Mouse (Mus musculus) kidney, embryonic 16.5 days (tissue): ENCODE data around the gene Nt5dc1. TPM values are rescaled to one million over a fixed set of nuclear protein-coding genes. Genes with fewer than 3 reads are reported as not detected.
"Not testable (repeated sequence)": the region's sequence is repeated elsewhere in the genome, so short reads cannot be mapped to it uniquely, and the experiment has no call there.

Experiments used
- ATAC-seq: fragments of 200-750 bp; cut with Nextera tagmentation; 2 replicates; pipeline ENCODE4 v1.8.0; 2017; ENCODE audit warnings: moderate TSS enrichment; ENCODE audit not compliant: low FRiP score, low TSS enrichment
- H3K27ac ChIP-seq: fragments of 300-500 bp; sonication (generic); 2 replicates; pipeline ENCODE4 v1.5.1; 2014; ENCODE audit warnings: low read length
- H3K27me3 ChIP-seq: fragments of 300-500 bp; sonication (generic); 2 replicates; pipeline ENCODE4 v1.6.1; 2014; ENCODE audit warnings: low read length, control low read depth, mixed read lengths; ENCODE audit not compliant: insufficient read depth
- H3K36me3 ChIP-seq: fragments of 300-500 bp; sonication (generic); 2 replicates; pipeline ENCODE4 v1.6.1; 2014; ENCODE audit warnings: low read length, control low read depth, mixed read lengths; ENCODE audit not compliant: insufficient read depth
- H3K4me1 ChIP-seq: fragments of 300-500 bp; sonication (generic); 2 replicates; pipeline ENCODE4 v1.6.1; 2014; ENCODE audit warnings: low read length, control low read depth, mixed read lengths; ENCODE audit not compliant: insufficient read depth
- H3K4me2 ChIP-seq: fragments of 300-500 bp; sonication (generic); replicated peaks from 2 replicates; pipeline ENCODE4 v1.6.1; 2014; ENCODE audit warnings: low read depth, low read length
- H3K4me3 ChIP-seq: fragments of 300-500 bp; sonication (generic); 2 replicates; pipeline ENCODE4 v1.5.1; 2014; ENCODE audit warnings: mild to moderate bottlenecking, low read length
- H3K9ac ChIP-seq: fragments of 300-500 bp; sonication (generic); replicated peaks from 2 replicates; pipeline ENCODE4 v1.6.1; 2014; ENCODE audit warnings: low read length
- H3K9me3 ChIP-seq: fragments of 300-500 bp; sonication (generic); 2 replicates; pipeline ENCODE4 v1.6.1; 2016; ENCODE audit warnings: low read length, control low read depth
- WGBS: fragments of 180-500 bp; shearing (Covaris S2); extraction: QIAGEN DNeasy Blood & Tissue Kit; methylation state at CpG from one replicate; pipeline ENCODE4 v1.1.7; 2014; 5-methylcytosine and 5-hydroxymethylcytosine counted together
- polyA plus RNA-seq: library from polyadenylated mRNA; unstranded; fragments of >200 nt; fragmentation: Nextera tagmentation; extraction: Ambion mirVana; gene quantifications from 2 replicates; pipeline ENCODE4 v1.2.1, GENCODE M21; 2015

The Nt5dc1 gene
- polyA plus RNA-seq: 11.8 and 12.1 TPM in 2 replicates

DNA sequence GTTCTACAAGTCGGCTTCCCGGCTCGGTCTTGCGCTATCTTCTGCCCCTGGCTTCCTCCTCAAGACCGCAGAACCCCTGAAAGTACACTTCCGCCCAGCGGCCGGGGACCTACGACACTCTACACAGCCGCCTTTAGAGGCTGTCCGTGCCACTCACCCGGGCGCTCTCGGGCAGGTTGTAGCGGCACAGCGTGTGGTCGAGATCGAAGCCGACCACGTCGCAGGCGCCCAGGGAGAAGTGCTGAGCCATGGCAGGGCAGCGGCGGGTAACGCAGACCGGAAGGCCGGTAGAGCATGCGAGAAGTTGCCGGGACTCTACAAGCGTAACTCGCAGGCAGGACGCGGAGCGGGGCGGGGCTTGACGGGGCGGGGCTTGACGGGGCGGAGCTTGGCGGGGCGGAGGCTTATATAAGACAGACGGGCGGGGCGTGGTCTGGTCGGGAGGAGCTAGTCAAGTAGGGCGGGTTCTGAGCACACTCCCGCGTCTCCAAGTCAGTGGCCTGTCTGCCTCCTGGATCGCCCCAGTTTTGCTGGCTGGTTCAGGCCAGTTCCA is at the start of gene Nt5dc1:
Gene Nt5dc1, minus strand, starts transcription at position 349 of the 553 bp plus-strand sequence.
- peak; percentile 99 for ATAC-seq
- Histone ChIP-seq H3K4me2 (peak within 1 kb of the TSS; percentile 57), H3K27ac (peak within 1 kb of the TSS; percentile 87), H3K4me1 (peaks cover 15% of the 10 kb centered on the region; the same call in 1 of the 2 replicates), H3K36me3 (no peaks in the 10 kb centered on the region), H3K4me3 (peak within 1 kb of the TSS; percentile 77), H3K27me3 (no peaks in the 10 kb centered on the region), H3K9me3 (no peaks in the 10 kb centered on the region), H3K9ac (peak within 1 kb of the TSS; percentile 87)
- under 1% methylated on average over 49 of the region's 49 CpGs for WGBS

GRCm38 (mm10) chr10:34464321-34464720 is 46.0 kb upstream of the Nt5dc1 start:
- Histone ChIP-seq H3K9me3 (no peaks in the 10 kb centered on the region), H3K4me1 (no peaks in the 10 kb centered on the region), H3K9ac (no peak overlapping the region), H3K27ac (no peak overlapping the region), H3K4me2 (no peak overlapping the region), H3K36me3 (no peaks in the 10 kb centered on the region), H3K4me3 (no peak overlapping the region), H3K27me3 (no peaks in the 10 kb centered on the region)
- ATAC-seq: no peak
- 94% methylated on average over 4 of the region's 4 CpGs for WGBS

GRCm38 (mm10) chr10:34461451-34461850 is 43.1 kb upstream of the Nt5dc1 start:
- H3K9ac ChIP-seq: no peak overlapping the region
- 63% methylated on average over 4 of the region's 4 CpGs for WGBS
- no peak overlapping the region for H3K4me2 ChIP-seq
- no peak overlapping the region for H3K4me3 ChIP-seq
- no peaks in the 10 kb centered on the region for H3K4me1 ChIP-seq
- H3K27ac ChIP-seq: no peak overlapping the region
- no peaks in the 10 kb centered on the region for H3K36me3 ChIP-seq
- no peak for ATAC-seq
- H3K9me3 ChIP-seq: no peaks in the 10 kb centered on the region
- no peaks in the 10 kb centered on the region for H3K27me3 ChIP-seq

DNA sequence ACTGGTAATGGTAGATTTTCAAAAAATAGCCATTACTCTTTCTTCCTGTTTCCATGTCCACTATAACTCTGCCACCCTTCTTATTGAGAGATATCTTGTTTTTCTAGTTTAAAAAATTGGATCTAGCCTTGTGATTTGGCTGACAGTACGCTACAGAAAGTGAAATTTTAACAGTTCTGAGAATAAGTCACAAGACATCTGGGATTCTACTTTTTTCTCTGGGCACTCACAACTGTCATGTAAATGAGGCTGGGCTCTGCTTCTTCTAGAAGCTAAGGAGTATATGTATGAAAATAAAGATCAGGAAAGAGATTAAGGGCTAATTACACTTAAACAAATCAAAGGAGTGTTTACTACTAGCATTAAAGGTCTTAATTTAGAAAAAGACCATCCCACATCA is 31.1 kb upstream of the Nt5dc1 start:
- Histone ChIP-seq H3K36me3 (no peaks in the 10 kb centered on the region), H3K4me2 (no peak overlapping the region), H3K27ac (no peak overlapping the region), H3K4me3 (no peak overlapping the region), H3K9me3 (no peaks in the 10 kb centered on the region), H3K9ac (no peak overlapping the region), H3K4me1 (no peaks in the 10 kb centered on the region), H3K27me3 (no peaks in the 10 kb centered on the region)
- 82% methylated on average over 1 of the region's 1 CpGs for WGBS
- no peak for ATAC-seq

DNA sequence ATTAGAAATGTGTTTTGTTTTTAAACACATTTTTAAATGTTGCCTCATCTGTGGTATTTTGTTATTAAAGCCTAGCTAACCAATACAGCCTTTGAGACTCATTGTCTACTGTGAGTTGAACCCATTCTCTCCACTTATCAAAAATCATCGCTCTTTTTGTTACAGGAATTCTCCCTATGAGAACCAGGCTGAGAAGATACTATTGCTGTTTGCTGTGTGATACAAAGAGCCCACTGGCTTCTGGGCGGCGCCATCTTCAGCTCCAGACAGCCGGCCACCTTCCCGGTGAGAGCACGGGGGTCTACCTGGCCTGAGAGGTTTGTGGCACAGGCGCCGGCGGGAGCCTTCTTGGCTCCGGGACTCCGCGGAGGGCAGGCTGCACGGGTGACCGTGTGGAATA is 15.8 kb upstream of the Nt5dc1 start:
- H3K4me1 ChIP-seq, H3K27ac ChIP-seq, H3K4me3 ChIP-seq, H3K4me2 ChIP-seq, H3K9ac ChIP-seq, H3K27me3 ChIP-seq, ATAC-seq, H3K36me3 ChIP-seq, H3K9me3 ChIP-seq: not testable (repeated sequence)
- 92% methylated on average over 6 of the region's 14 CpGs for WGBS

DNA sequence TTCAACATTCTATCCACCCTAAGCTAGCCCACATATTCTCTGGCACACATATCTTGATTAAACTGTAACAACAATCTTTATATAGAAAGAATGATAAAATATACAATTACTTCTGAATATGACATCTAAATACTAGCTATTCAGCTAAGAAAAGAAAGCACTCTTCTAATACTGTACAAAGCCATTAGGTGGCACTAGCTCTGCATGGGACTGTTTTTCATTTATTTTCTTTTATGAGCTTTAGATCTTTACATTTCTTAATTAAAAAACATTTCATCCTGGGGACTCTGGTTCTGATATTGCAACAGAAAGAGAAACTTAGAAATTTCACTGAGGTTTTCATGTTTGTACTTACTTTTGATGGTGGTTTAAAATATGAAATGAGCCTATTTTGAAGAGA is 13.4 kb upstream of the Nt5dc1 start:
- Histone ChIP-seq H3K27ac (no peak overlapping the region), H3K4me1 (no peaks in the 10 kb centered on the region), H3K9ac (no peak overlapping the region), H3K4me3 (no peak overlapping the region), H3K4me2 (no peak overlapping the region), H3K9me3 (no peaks in the 10 kb centered on the region), H3K27me3 (no peaks in the 10 kb centered on the region), H3K36me3 (no peaks in the 10 kb centered on the region)
- no peak for ATAC-seq

GRCm38 (mm10) chr10:34418794-34419193 is 442 bp upstream of the Nt5dc1 start:
- Histone ChIP-seq H3K9ac (peak overlapping the region; percentile 35), H3K4me3 (peak overlapping the region; percentile 77), H3K4me1 (peaks cover 15% of the 10 kb centered on the region; the same call in 1 of the 2 replicates), H3K4me2 (peak overlapping the region; percentile 57)
- not testable (repeated sequence) for H3K27ac ChIP-seq, H3K36me3 ChIP-seq, ATAC-seq, H3K9me3 ChIP-seq, H3K27me3 ChIP-seq
- 70% methylated on average over 4 of the region's 4 CpGs for WGBS

GRCm38 (mm10) chr10:34399267-34399666 is 19.1 kb downstream of the Nt5dc1 start:
- H3K27me3 ChIP-seq: no peaks in the 10 kb centered on the region
- H3K9ac ChIP-seq: no peak overlapping the region
- H3K9me3 ChIP-seq: no peaks in the 10 kb centered on the region
- no peaks in the 10 kb centered on the region for H3K4me1 ChIP-seq
- no peak for ATAC-seq
- H3K4me3 ChIP-seq: no peak overlapping the region
- H3K4me2 ChIP-seq: no peak overlapping the region
- H3K36me3 ChIP-seq: peaks cover 16% of the 10 kb centered on the region; the same call in 1 of the 2 replicates
- no peak overlapping the region for H3K27ac ChIP-seq

DNA sequence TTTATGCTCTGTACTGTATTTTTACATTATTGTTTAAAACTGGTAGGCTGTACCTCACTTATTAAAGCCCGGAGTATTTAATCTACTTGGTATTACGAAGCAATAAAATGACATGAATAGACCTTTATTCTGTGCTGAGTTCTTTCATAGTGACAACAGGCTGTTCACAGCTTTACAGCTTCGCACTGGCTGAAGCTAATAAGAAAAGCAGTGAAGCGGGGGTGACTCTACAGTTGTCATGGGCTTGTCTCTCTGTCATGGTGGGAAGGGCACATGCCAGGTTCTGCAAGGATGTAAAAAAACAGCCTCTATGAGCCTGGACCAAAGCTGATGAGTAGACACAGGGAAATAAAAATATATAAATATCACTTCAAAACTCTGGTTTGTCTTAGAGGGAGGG is 21.4 kb downstream of the Nt5dc1 start:
- Histone ChIP-seq H3K4me3 (no peak overlapping the region), H3K27ac (no peak overlapping the region), H3K27me3 (no peaks in the 10 kb centered on the region), H3K9me3 (no peaks in the 10 kb centered on the region), H3K36me3 (peaks cover 4% of the 10 kb centered on the region; the same call in 1 of the 2 replicates), H3K4me1 (no peaks in the 10 kb centered on the region), H3K4me2 (no peak overlapping the region), H3K9ac (no peak overlapping the region)
- no peak for ATAC-seq
- WGBS: 89% methylated on average over 4 of the region's 4 CpGs

- Histone ChIP-seq H3K9me3 (no peaks in the 10 kb centered on the region), H3K4me1 (no peaks in the 10 kb centered on the region), H3K27ac (no peak within 1 kb of the TSS), H3K27me3 (no peaks in the 10 kb centered on the region), H3K9ac (no peak within 1 kb of the TSS), H3K36me3 (no peaks in the 10 kb centered on the region), H3K4me3 (no peak within 1 kb of the TSS), H3K4me2 (no peak within 1 kb of the TSS)
- 80% methylated on average over 8 of the region's 8 CpGs for WGBS
- ATAC-seq: no peak
Observed at GRCm38 (mm10) chr10:34389681-34390080, 28.7 kb downstream of the Nt5dc1 start, which contains the start of gene Col10a1. Gene Col10a1 (plus strand): TSS chr10:34389981.
